Mouse (Mus musculus): ENCODE measurements around the gene Aqp9.

Gene Aqp9

DNA sequence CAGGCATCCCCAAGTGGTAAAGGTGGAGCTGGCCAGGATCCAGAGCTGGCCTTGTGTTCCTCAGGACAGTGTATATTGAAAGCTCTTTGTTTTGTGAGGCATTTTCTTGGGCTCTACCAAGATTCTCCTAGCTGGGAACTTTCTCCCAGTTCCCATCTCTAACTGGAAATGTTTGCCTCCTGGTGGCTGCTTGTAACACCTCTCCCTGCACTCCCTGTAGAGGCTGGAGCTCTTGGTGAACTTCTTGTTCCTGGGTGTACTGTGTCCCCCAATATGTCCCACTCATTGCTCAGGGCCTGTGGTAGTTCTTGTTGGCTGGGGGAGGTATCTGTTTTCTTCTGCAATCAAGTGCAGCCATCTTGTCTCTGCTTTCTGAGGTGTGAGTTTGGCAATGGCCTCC is 104.9 kb downstream of the Aqp9 start:
- no peak for DNase-seq

DNA sequence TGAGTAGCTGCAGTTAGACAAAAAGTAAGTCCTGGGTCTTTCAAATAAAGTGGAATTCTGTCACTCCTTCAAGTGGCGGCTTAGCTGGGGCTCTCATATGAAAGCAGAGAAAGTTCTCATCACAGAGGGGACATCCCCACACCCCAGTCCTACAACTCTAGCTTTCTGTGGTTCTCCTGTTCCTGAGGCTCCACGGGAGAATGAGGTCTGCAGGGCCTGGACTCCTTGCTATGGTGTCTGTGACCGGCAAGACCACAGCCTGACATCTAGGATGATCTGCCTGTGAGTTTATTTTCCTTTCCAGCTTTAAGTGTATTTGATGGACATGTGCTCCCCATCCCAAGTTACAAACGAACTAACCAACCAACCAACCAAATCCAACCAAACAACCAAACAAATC is 105.5 kb downstream of the Aqp9 start:
- no peak for DNase-seq

DNA sequence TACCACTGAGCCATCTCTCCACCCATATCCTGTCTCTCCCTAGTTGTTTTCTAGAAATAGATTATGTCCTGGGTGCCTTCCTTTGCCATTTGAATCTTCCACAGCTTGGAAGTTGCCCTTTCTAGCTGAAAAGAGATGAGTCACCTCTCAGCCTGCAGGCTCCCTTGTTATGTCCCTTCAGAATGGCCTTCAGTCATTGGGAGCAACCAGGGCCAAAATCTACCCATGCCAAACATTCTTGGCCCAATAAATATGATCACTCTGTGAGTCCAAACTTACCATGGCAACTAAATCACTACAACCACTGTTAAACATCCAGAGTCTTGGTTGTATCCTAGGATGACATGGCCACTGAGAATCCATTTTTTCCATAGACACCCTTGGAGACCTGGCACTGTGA is 106.2 kb downstream of the Aqp9 start:
- no peak for DNase-seq
